Mouse (Mus musculus): ENCODE results near the gene Tgfa. TPM values are rescaled to one million over a fixed set of nuclear protein-coding genes. Genes with fewer than 3 reads are reported as not detected.

Tgfa gene
- polyA plus RNA-seq, 1 experiment: not detected

DNA sequence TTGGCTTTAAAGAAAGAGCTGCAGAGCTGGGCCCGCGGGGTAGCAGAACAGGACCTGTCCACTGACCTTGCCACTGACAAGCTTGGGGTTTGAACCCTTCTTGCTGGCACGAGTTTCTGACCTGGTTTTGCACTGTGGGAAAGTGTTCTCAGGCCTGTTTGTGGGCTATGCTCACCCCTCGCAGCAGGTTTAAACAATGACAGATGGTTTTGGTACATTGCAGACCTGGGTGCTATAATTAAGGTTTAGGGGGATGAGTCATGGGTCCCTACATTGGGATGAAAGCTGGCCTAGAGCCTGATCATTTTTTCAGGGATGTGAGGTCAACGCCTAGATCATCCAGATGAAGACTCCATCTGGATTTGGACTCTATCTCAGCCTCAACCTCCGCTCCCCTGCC is 11.0 kb downstream of the Tgfa start:
- no peak for TF ChIP-seq POLR2A (IDR thresholded peaks at IDR 0.05; ENCODE audit: borderline replicate concordance, low read depth, low read length)
- no peak for TF ChIP-seq CTCF (IDR thresholded peaks at IDR 0.05; ENCODE audit: low read depth, low read length)
- no peak overlapping the region for H3K27ac ChIP-seq (ENCODE audit: insufficient read depth, low read depth, low read length)

GRCm38 (mm10) chr6:86206985-86207384 is 12.0 kb downstream of the Tgfa start:
- TF ChIP-seq POLR2A (IDR thresholded peaks at IDR 0.05; ENCODE audit: borderline replicate concordance, low read depth, low read length) (no peak), CTCF (IDR thresholded peaks at IDR 0.05; ENCODE audit: low read depth, low read length) (no peak)
- Histone ChIP-seq H3K4me3 (ENCODE audit: insufficient read depth, low read length) (no peak overlapping the region), H3K27ac (ENCODE audit: insufficient read depth, low read depth, low read length) (no peak overlapping the region), H3K4me1 (ENCODE audit: control insufficient read depth, insufficient read depth, low read length) (peaks cover 2% of the 10 kb centered on the region)

More for the DNA sequence above, 11.0 kb downstream of the Tgfa start:
- Histone ChIP-seq H3K4me3 (ENCODE audit: insufficient read depth, low read length) (no peak overlapping the region), H3K4me1 (ENCODE audit: control insufficient read depth, insufficient read depth, low read length) (peaks cover 2% of the 10 kb centered on the region)

- Histone ChIP-seq H3K27ac (ENCODE audit: insufficient read depth, low read depth, low read length) (no peak overlapping the region), H3K4me1 (ENCODE audit: control insufficient read depth, insufficient read depth, low read length) (peaks cover 2% of the 10 kb centered on the region), H3K4me3 (ENCODE audit: insufficient read depth, low read length) (no peak overlapping the region)
- TF ChIP-seq CTCF (IDR thresholded peaks at IDR 0.05; ENCODE audit: low read depth, low read length) (no peak), POLR2A (IDR thresholded peaks at IDR 0.05; ENCODE audit: borderline replicate concordance, low read depth, low read length) (no peak)
Observed at GRCm38 (mm10) chr6:86209133-86210016, 14.4 kb downstream of the Tgfa start.

GRCm38 (mm10) chr6:86210017-86210408 is 15.0 kb downstream of the Tgfa start:
- peaks cover 2% of the 10 kb centered on the region for H3K4me1 ChIP-seq (ENCODE audit: control insufficient read depth, insufficient read depth, low read length)
- no peak overlapping the region for H3K27ac ChIP-seq (ENCODE audit: insufficient read depth, low read depth, low read length)
- H3K4me3 ChIP-seq (ENCODE audit: insufficient read depth, low read length): no peak overlapping the region
- no peak for TF ChIP-seq CTCF (IDR thresholded peaks at IDR 0.05; ENCODE audit: low read depth, low read length)
- TF ChIP-seq POLR2A (IDR thresholded peaks at IDR 0.05; ENCODE audit: borderline replicate concordance, low read depth, low read length): no peak

DNA sequence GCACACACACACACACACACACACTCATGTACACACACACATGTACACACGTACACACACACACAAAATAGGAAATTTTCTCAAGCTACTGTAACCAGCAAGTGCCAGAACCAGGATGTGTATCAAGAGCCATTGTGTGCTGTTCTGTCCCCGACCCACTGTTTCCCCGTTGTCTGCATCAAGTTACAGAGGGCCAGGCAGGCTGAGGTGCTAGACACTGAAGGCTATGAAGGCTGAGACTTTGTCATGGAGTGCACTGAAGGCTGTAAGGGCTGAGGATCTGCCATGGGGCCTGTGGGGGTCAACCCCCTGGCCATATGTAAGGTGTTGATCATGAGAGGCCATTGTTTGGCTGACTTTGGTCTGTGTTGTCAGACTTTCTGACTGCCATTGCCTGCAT is 15.6 kb downstream of the Tgfa start:
- no peak overlapping the region for H3K4me3 ChIP-seq (ENCODE audit: insufficient read depth, low read length)
- no peak overlapping the region for H3K27ac ChIP-seq (ENCODE audit: insufficient read depth, low read depth, low read length)
- no peak for TF ChIP-seq CTCF (IDR thresholded peaks at IDR 0.05; ENCODE audit: low read depth, low read length)
- TF ChIP-seq POLR2A (IDR thresholded peaks at IDR 0.05; ENCODE audit: borderline replicate concordance, low read depth, low read length): no peak
- peaks cover 2% of the 10 kb centered on the region for H3K4me1 ChIP-seq (ENCODE audit: control insufficient read depth, insufficient read depth, low read length)

DNA sequence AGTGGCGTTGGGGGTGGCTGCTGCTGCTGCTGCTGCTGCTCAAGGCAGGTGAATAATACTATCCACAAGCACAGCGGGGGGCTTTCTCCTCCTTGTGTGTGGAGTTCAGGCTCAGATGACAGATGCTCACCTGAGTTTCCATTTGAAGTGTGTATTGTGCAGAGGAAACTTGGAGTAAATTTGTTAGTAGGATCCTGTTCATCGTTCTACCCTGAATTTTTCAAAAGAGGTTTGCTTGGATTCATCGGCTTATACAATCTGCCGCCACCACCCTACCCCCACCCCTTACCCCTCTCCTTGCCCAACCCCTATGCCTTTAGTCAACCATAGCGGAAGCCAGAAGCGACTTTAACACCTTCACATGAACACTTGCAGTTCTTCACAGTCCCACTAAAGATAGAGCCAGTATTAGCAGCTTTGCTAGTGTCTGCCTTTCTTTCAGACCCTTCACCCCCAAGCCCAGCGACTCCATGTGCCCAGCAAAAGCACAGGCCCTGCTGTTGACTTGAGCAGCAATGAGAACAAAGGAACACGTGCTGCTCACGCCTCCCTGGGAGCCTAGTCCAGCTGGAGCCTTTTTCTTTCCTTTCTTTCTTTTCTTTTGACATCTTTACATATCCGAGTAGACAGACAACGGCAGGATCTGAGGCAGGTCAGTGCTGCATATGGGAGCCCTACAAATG is 16.2 kb downstream of the Tgfa start:
- Histone ChIP-seq H3K27ac (ENCODE audit: insufficient read depth, low read depth, low read length) (no peak overlapping the region), H3K4me1 (ENCODE audit: control insufficient read depth, insufficient read depth, low read length) (peaks cover 2% of the 10 kb centered on the region), H3K4me3 (ENCODE audit: insufficient read depth, low read length) (no peak overlapping the region)
- TF ChIP-seq CTCF (IDR thresholded peaks at IDR 0.05; ENCODE audit: low read depth, low read length): no peak
- TF ChIP-seq POLR2A (IDR thresholded peaks at IDR 0.05; ENCODE audit: borderline replicate concordance, low read depth, low read length): no peak

DNA sequence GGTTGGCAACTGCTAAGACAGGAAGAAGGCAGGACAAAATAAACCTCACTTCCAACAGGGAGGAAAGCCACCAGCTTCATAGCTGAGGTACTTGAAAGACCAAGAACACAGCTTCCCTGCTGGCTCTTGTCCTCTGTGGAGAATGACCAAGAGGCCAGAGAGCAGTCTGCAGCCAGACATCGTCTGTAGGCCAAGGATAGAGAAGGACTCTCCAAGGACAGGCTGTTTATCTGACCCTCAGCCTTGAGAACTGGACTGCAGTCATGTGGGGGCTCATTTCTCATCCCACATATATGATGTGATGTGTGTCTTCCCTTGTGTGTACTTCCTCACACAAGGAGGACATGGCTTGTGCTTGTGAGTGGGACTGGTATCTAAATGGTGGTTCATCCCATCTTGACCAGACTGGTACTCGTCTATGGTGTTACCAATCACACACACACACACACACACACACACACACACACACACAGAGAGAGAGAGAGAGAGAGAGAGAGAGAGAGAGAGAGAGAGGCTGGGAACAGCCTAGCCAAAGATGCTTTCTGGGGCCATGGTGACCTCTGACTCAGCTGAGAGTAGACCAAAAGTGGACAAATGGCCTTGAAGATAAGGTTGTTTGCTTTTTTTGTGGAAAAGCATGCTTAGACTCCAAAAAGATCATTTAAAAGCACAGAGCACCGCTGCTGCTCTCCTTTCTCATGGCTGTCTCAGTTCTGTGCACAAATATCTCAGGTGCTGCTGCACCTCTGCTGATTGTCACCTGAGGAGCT is 18.0 kb downstream of the Tgfa start:
- Histone ChIP-seq H3K27ac (ENCODE audit: insufficient read depth, low read depth, low read length) (no peak overlapping the region), H3K4me1 (ENCODE audit: control insufficient read depth, insufficient read depth, low read length) (peaks cover 2% of the 10 kb centered on the region), H3K4me3 (ENCODE audit: insufficient read depth, low read length) (no peak overlapping the region)
- TF ChIP-seq CTCF (IDR thresholded peaks at IDR 0.05; ENCODE audit: low read depth, low read length) (no peak), POLR2A (IDR thresholded peaks at IDR 0.05; ENCODE audit: borderline replicate concordance, low read depth, low read length) (no peak)

DNA sequence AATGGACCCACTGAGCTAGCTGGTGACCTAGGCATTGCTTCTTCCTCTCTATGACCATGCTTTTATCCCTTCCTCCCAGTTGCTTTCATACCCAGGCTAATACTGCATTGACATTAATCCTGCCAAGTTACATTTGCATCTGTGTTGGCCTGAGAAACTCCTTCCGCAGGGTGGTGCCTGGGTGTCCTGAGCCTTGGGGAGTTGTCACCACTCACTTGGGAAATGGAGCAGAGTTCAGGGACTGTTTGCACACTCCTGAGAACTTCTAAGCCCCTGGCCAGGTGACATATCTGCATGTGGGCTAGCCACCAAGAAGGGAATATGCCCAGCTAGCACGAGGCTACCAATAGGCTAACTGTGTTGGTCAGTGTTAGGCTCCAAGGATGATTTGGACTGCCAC is 23.0 kb downstream of the Tgfa start:
- H3K27ac ChIP-seq (ENCODE audit: insufficient read depth, low read depth, low read length): no peak overlapping the region

GRCm38 (mm10) chr6:86218739-86219138 is 23.7 kb downstream of the Tgfa start:
- TF ChIP-seq CTCF (IDR thresholded peaks at IDR 0.05; ENCODE audit: low read depth, low read length): no peak
- no peak for TF ChIP-seq POLR2A (IDR thresholded peaks at IDR 0.05; ENCODE audit: borderline replicate concordance, low read depth, low read length)
- Histone ChIP-seq H3K27ac (ENCODE audit: insufficient read depth, low read depth, low read length) (no peak overlapping the region), H3K4me3 (ENCODE audit: insufficient read depth, low read length) (no peak overlapping the region), H3K4me1 (ENCODE audit: control insufficient read depth, insufficient read depth, low read length) (no peaks in the 10 kb centered on the region)

More for the DNA sequence above, 23.0 kb downstream of the Tgfa start:
- Histone ChIP-seq H3K4me3 (ENCODE audit: insufficient read depth, low read length) (no peak overlapping the region), H3K4me1 (ENCODE audit: control insufficient read depth, insufficient read depth, low read length) (no peaks in the 10 kb centered on the region)
- TF ChIP-seq CTCF (IDR thresholded peaks at IDR 0.05; ENCODE audit: low read depth, low read length) (no peak), POLR2A (IDR thresholded peaks at IDR 0.05; ENCODE audit: borderline replicate concordance, low read depth, low read length) (no peak)

Measured in bone marrow macrophage, adult 2 months (primary cell).